Mouse (Mus musculus) kidney, postnatal 10 days (tissue): Measurements from ENCODE around the gene Acsf3.

Experiments
- DNase-seq: peaks from one replicate; pipeline ENCODE4 v3.0.0; 2021; ENCODE audit warnings: mixed read lengths

Gene Acsf3

DNA sequence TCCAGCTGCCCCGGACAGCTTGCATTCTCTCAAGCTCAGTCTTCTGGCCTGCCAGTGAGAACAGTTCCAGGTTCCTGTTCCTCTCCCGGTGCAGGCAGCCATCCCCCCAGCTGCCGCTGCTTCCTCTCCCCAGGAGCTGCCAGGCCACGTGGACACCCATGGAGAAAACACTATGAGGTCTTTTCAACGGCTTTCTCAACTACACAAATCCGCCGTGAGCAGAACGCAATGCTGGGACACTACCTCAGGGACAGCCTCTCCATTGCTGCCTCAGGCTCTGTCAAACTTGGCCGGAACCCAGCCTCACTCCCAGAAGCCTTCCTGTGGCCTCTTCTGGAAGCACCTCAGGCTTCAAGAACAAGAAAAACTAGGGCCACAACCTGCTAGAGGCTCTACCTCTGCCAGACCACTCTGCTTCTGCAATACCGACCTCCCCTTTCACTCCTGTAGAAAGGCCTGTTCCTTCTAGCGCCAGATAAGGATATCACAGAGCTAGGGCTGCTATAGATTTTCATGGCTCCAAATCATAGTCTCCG lies 12.5 kb upstream of the Acsf3 start:
- peak; percentile 15 for DNase-seq

DNA sequence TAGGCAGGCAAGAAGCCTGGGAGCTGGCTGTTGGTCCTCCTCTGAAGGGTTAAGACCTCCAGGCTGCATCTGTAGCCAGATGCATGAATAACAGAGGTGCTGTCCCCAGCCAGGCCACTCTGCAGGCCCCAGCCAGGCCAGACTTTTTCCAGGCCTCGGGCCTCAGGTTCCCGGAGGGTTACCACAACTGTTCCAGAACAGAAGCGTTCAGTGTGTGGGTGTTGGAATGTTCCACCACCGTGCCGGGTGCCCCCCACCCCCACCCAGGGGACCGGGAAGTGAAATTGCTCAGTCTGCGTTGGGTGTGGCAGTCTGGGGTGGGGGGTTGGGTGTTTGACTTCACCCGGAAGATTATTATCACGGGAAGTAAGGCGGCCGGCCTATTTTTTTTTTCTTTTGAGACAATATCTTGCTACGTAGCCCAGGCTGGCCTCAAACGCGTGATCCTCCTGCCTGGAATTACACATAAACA lies 12.0 kb upstream of the Acsf3 start:
- DNase-seq: no peak

DNA sequence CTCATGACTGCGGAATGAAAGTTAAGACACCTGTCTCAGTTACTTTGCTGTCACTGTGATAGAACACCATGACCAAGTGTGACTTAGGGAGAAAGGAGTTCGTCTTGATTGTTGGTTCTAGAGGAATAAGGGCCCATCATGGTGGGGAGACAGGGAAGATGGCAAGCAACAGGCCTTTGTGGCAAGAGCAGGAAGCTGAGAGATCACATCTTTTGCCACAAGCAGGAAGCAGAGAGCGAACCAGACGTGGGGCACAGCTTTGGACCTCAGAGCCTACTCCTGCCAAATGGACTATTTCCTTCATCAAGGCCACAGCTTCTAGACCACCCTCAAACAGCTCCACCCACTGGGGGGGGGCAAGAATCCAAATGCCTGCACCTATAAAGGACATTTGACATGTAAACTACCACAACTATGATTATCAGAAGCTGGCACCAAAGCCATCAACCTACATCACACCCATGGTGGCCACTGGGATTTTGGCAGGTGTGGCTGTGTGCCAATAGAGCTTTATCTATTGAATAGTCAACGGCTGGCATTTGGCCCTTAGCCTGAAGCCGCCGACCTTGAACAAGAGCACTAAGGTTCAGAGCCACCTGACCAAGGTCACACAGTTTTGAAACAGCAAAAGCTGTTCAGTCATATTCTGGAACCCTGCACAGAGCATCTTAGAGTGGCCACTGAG lies 10.4 kb upstream of the Acsf3 start:
- no peak for DNase-seq

DNA sequence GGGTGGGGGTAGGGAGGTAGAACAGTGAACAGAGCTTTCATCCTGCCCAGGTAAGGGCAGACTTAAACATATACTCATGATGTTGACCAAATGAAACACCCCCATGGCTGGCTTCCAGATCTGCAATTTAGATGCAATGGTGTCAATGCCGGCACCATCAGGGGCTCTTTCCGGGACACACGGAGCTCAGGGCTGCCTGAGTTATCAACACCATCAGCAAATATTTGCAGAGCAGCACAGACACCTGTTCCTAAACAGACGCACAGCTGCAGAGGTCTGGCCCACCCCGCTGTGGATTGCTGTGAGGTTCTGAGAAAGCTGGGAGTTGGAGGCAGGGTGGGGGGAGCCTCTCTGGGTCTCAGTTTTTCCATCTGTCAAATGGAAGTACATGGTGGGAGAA lies 9.1 kb upstream of the Acsf3 start:
- no peak for DNase-seq

DNA sequence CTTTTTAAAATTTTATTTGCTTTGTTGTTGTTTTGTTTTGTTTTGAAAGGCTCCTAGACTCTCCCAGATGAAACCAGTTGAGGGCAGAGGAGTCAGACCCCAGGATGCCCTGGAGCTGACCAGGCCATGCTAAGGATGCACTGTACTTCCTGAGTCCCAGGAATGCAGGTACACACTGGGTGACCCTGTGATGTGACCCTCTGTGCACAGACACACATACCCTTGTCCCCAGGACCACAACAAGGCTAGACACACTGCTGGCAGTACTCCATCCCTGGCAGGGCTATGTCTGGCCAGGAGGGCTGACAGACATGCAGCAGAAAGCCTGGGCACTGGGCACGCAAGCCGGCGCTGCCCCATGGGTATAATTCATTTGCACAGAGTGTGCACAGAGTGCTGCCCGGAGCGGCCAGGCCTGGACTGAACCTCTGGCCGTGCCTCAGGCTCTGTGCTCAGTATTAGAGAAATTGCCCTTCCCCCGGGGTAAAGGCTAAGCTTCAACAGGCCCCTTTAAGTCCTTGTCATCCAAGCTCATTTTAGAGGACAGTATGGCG lies 8.6 kb upstream of the Acsf3 start:
- no peak for DNase-seq

DNA sequence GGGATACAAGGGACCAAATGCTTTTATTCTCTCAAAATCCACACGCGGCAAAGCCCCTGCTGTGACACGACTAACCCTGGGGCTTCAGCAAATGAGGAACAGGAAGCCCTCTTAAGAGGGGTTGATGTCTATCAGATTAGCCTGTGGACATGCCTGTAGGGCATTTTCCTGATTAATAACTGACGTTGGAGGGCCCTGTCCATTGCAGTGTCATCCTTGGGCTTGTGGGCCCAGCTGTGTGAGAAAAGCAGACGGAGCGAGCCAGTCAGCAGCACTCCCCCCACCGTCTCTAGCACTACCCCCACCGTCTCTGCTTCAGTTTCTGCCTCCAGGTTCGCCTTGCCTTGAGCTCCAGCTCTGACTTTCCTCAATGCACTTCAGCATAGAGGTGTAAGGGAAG lies 8.1 kb upstream of the Acsf3 start:
- DNase-seq: no peak

DNA sequence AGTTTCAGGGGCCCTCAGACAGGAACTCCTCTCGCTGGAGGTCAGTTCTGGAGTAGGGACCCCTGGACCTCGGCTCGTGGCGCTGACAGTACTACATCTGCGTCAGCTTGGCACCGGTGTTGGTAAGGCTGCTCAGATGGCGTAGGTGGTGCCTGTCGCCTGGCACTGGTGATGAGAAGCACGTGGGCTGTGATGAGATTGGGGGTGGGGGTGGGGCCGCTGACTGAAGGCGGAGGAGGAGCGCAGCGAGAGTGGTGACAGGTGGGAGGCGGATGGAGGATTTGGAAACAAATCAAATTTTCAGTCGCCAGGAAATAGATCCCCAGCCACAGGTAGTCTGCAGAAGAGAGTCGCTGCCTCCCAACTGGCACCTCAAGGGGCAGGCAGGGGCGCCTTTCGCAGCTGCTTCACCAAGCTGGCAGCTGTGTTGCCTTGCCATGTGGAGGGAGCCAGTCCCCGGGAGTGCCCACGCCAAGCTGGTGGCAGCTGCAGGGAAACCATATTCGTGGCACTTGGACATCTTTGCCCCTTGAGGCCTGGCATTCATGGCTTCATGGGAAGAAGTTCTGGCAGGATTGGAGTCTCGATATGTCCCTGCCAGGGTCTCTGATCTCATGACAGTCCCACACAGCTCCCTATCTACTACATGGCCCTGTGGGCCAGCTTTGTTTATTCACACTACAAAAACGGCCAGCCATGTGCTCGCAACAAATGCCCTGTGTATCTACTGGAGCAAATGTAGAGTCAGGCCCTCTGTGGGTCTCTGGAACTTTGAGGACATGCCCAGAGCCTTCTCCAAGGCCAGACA lies 5.8 kb upstream of the Acsf3 start:
- no peak for DNase-seq

DNA sequence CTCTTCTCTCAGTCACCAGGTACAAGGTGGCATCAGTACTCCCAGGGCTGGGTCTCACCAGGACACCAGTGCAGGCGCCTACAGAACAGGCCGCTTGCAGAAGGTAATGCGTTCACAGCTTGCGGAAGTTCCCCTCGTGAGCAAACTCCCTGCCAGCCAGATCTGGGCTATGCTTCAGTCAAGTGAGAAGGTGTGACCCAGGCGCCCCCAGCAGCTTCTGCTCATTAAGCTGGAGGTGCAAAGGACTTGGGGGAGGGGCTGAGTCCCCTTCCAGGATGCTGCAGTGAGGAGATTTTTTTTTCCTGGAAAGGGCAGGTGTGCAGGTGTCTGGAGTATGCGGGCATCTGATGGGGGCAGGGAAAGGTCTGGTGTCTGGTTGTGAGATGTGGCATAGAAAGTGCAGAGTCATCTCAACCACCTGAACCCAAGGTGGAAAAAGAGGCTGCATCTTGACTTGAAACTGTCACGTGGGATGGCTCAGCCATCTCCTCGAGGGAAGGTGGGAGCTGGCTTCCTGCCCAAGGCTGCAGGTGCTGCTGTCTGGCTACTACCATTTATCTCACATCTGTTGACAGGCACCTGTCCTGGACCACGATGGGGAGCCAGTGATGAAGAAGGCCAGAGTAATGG lies 2.7 kb upstream of the Acsf3 start:
- no peak for DNase-seq

DNA sequence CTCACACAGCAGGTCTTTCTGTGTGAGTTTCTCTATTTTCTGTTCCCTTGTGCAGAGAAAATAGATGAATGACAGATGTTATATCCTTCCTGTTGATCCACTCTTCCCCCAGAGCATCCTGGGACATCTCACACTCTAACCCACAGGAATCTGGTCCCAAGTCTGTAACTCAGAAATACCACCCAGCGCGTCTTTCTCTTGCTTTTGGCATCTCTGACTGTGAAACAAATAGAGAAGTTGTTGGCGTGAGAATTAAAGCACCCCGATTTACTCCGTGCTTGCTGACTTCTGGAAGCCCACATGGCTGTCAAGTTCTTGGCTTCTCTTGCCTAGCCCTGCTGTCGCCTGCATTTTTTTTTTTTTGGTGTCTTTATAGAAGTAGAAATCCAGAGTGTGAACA lies 2.4 kb downstream of the Acsf3 start:
- no peak for DNase-seq

DNA sequence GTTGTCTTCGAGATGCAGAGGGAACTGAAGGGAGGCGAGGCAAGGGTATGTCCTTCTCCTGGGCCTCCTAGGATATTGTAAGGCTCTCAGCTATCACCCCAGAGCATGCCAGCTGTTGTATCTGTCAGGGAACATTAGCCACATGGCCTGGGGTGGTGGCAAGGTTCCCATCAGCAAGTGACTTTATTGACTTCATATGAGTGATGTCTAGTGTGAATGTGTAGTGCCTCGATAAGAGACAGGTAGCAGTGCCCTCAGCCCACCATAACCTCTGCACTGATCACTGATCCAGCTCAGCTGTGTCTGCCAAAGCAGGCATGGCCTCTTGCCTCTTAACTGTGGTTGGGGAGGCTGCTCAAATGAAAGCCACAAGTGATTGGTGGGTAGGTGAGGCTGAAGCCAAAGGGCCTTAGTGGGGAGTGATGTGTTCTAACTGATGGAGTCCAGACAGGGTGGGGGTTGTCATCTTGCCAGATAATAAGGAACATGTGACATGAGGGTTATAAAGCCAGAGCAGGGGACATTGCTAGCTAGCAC lies 3.5 kb downstream of the Acsf3 start:
- no peak for DNase-seq

DNA sequence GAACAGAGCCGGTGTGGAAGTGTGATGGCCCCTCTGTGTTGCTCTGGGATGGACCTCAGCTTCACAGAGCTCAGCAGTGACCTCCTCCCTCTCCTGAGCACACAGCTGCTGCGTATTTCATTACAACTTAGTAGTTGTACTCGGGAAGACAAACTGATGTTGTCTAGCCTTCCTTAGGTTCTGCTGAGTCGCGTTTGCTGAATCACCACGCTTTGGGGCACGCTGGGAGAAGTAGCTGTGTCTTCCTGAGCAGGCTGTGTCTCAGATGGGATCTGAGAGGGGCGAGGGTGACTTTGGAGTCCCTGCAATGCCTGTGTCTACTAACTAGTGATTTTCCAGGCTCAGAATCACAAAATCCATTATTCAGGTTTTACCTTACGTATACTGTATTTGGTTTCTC lies 4.0 kb downstream of the Acsf3 start:
- DNase-seq: no peak

DNA sequence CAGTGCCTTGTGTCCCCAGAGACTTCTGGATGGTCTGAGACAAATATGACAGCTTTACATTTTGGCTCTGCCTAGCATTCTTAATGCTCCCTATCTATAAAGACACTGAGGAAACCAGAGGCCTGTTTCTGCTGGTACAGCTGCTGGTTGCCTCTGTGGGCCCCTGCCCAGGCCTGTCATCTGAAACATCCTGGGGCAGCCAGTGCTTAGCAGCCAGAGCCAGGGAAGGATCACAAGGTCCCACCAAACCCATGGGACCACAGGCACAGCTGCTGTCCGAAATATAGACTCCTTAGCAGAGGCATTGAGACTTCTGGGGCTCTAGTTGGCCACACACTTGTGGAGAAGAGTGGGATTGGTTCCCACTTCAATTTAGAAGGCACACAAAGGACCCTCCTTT lies 9.5 kb downstream of the Acsf3 start:
- no peak for DNase-seq

DNA sequence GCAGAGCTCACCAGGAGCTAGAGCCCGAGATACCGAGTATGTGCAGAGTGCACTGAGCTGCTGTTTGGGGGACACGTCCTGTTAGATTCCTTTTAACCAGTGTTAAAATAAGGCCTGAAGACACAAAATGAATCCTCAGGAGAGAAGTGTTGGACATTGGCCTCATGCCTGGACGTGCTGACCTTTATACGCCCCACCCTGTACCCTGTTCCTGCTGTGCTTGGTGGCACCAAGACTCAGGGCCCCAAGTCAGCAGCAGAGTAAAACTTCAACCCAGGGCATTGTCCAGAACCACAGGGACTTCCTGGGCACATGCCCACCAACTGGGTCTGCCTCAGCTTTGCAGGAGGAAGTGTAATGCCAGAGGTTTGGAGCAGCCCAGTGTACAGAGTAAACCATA lies 14.5 kb downstream of the Acsf3 start:
- DNase-seq: peak; percentile 47

DNA sequence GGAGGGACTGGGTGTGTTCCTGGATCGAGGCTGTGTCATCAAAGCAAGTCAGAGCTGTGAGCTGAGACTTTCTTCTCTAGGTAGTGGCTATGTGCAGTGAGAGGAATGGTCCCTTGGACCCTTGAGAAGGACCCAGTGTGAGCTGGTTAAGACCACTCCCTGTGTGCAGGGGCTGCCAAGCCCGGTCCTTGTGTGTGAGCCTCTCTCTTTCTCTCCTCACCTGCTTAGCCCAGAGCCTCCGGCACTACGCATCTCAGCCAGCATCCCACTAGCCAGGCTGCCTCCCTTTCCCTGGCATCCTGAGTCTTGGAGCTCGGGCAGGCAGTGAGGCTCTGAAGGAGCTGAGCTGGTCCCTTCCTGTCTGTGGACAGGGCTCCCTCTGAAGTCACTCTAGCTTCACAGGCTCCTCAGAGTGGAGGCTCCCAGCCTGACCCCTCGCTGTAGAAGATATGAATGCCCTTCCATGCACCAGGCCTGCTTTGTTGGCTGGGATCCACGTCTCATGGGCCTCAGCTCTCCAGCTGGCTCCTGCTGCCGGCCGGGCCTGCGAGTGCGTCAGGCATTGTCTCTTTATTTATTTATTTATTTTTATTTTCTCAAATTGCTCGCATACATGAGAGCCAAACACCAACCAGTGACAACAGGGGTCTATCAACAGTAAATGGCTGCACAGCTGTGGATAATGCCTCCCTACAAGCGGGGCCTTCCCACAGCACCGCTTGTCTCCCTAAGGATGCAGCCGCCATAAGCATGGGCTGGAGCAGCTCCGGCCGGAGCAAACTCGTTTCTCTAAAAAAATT lies 18.3 kb downstream of the Acsf3 start:
- peak; percentile 87 for DNase-seq

DNA sequence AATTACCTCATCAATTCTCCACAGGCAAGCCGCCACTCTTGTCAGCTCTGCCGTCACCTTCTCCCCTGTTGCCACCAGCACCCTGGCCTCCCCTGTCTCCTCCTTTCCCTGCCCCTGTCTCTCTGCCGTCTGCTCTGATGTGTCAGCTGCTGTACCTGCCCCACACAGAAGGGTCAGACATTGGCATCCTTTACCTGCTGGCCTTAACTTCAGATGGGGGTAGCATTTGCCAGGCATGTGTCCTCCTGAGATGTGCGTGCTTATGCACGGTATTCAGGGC lies 18.8 kb downstream of the Acsf3 start:
- DNase-seq: no peak

DNA sequence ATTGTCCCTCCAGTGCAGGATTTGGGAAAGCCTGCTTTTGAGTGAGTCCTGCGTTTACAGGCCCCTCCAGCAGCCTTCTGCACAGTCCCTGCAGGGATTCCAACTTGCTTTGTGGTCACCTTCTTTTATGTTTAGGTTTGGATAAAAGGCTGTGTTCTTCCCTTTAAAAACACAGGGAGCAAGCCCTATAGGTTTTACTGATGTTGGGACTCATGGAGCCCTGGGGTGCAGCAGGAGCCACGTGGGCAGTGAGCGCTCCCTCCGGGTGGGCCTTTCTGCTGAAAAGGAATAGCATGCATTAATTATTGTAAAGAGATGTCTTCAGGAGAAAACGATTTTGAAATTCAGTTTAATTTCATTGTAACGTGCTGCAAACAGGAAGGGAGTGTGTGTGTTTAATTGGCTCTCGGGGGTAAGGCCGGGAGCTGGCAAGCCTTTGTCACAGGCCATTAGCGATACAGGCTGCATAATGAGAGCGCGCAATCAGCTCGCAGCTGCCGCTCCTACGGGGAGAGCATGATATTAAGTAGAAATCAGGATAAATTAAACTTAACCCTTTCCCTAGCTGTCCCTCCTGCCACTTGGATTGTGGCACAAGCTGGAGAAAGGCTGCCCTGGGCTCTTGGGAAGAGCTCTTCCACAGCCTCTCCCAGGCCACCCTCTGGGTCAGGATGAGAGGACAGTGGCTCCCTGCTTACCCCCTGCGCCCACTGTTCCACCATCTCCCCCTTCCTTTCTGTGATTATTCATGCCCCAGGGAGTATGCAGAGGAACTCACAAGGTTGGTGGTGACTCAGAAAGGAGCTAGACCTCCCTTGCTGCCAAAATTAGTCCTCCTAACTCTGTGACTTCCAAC lies 28.8 kb downstream of the Acsf3 start:
- DNase-seq: no peak

DNA sequence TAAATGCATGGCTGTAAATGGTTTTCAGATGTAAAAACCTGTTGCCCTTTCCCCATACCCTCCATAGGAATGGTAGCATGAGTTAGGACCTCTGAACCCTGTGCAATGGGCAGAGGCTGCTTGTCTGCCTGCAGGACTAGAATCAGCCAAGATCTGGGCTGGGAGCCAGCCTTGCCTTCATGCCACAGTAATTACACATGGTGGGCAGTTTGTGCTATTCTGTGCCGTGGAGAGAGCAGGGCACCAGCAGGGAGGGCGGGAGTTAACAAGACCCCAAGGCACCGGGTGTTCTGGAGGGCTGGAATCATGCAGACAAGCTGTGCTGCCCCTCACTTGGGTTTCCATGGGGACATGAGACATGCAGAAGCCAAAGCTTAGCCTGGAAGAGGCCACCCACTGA lies 30.1 kb downstream of the Acsf3 start:
- DNase-seq: peak; percentile 70

DNA sequence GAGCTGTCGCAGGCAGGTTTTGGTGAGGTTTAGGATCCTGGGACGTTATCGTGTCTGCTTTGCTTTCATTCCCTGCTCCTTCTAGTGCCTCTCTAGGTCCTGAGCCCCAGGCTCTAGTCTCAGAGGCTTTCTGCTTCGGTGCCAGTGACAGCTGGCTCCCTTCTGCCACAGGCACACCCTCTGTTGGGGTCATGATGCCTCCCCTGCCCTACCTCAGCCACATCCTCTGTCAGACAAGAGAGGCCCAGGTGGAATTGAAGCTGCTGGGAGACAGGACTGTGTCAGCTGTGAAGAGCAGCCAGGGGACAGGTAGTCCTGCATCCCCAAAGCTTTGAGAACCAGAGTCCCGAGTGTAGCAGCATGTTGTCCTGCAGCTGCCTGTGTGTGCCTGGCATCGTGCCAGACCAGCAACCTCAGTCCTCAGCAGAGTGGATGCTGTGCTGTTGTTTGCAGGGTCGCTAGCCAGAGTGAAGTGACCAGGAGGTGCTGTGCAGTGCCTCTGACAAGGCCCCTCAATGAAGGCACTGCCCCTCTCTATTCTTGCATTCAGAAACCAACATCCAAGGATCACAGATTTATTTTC lies 31.8 kb downstream of the Acsf3 start:
- peak; percentile 37 for DNase-seq

DNA sequence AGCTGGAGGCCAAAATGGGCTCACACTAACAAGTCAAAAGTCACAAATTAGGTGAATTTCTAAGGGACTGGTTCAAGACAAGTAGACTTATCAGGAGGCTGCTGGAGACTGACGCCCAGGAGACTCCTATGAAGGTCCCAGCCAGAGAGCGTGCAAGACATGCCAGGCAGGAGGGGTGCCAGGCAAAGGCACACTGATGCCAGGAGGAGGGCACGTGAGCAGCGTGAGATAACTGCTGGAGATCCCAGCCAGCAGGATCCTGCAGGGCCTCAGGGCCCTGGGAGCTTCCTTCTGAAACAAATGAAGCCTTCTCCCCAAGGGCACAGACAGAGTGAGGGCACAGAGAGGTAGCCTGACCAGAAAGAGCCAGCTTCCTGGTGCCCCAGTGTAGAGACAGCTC lies 32.6 kb downstream of the Acsf3 start:
- no peak for DNase-seq

DNA sequence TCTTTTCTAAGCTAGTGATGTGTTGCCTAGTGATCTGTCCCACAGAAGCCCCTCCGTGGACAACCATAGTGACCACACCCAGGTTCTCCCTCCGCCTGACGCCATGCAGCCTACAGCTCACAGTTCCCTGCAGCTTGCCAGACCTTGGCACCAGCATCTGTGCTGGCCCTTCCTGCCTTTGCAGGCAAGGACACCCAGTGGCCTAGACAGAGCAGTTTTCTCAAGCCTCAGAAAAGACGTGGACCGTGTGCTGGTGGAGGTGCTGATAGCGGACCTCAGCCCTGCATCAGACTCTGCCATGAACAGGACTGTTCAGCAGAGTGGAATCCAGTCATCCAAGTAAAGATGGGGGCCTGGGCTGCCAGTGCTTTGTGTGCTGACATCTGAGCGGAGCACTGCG lies 35.1 kb downstream of the Acsf3 start:
- DNase-seq: no peak

DNA sequence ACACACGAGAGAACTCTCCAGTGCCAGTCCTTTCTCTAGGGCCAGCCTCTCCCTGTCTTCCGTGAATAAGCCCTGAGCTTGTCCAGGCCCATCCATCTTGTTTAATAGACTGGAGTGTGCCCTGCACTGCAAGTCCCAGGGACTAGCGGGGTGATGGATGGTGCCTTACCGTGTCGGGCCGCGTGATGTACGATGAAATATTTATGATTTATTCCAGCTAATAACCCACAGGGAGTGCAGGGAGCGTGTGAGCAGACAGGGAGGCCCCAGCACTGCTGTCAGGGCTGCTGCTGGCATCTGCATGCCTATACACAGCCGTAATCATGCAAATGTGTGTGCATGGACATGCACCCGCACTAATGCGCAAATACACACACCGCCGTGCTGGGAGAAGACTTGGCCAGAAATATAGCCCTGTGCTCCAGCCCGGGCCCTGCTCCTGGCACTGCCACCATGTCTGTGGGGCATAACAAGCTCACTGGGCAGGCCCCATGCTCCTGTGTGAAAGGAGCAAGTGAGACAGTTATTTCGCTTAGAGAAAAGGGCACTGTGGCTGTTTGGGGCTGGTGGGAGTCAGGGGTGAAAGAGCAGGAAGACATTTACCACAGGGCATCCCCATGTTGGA lies 36.7 kb downstream of the Acsf3 start:
- DNase-seq: no peak
